Mouse (Mus musculus) ES-E14 (cell line): Measurements from ENCODE around the gene Nhsl1.

Source experiments
- CHD2 ChIP-seq: IDR thresholded peaks from 2 replicates; pipeline ENCODE4 v1.6.1; 2014; ENCODE audit warnings: mild to moderate bottlenecking, low read depth, low read length, inconsistent platforms
- HCFC1 ChIP-seq: IDR thresholded peaks from 2 replicates; pipeline ENCODE4 v1.6.1; 2012; ENCODE audit warnings: low read length, inconsistent platforms, borderline replicate concordance; ENCODE audit not compliant: insufficient read depth
- MAFK ChIP-seq: IDR thresholded peaks from 2 replicates; pipeline ENCODE4 v1.6.1; 2014; ENCODE audit warnings: mild to moderate bottlenecking, low read depth, low read length, inconsistent platforms; ENCODE audit not compliant: insufficient read depth
- ZC3H11A ChIP-seq: IDR thresholded peaks from 2 replicates; pipeline ENCODE4 v1.6.1; 2012; ENCODE audit warnings: low read depth, mild to moderate bottlenecking, inconsistent platforms, low read length, borderline replicate concordance
- ZNF384 ChIP-seq: IDR thresholded peaks from 2 replicates; pipeline ENCODE4 v1.6.1; 2012; ENCODE audit warnings: low read depth, low read length, inconsistent platforms

GRCm38 (mm10) chr10:18400998-18401397 lies 82.2 kb downstream of the Nhsl1 start:
- TF ChIP-seq HCFC1, result no peak
- no peak for TF ChIP-seq ZC3H11A
- TF ChIP-seq CHD2, result no peak
- TF ChIP-seq ZNF384, result no peak
- no peak for TF ChIP-seq MAFK
